Mouse (Mus musculus) large intestine, adult 2 months (tissue): ENCODE data around the gene Gmds. TPM values are rescaled to one million over a fixed set of nuclear protein-coding genes. Genes with fewer than 3 reads are reported as not detected.

Experiments
- DNase-seq: peaks from one replicate; pipeline ENCODE4 v3.0.0-alpha.2; 2012; ENCODE audit warnings: low read depth, low spot score
- WGBS: fragments of 180-500 bp; shearing (Covaris S2); methylation state at CpG from one replicate; pipeline ENCODE4 v1.1.7; 2018; 5-methylcytosine and 5-hydroxymethylcytosine counted together
- polyA plus RNA-seq: library from polyadenylated mRNA; depleted of rRNA; stranded (reverse); fragments of >200 nt; gene quantifications from 2 replicates; pipeline ENCODE4 v1.2.3, GENCODE M21; 2012; rRNA removed

The Gmds gene
- 270 and 273 TPM in 2 replicates for polyA plus RNA-seq

GRCm38 (mm10) chr13:32338513-32339365 lies at the start of gene Gmds:
Gene Gmds, minus strand, starts transcription at chr13:32338740.
- DNase-seq, result peak; percentile 90
- under 1% methylated on average over 55 of the region's 55 CpGs for WGBS

DNA sequence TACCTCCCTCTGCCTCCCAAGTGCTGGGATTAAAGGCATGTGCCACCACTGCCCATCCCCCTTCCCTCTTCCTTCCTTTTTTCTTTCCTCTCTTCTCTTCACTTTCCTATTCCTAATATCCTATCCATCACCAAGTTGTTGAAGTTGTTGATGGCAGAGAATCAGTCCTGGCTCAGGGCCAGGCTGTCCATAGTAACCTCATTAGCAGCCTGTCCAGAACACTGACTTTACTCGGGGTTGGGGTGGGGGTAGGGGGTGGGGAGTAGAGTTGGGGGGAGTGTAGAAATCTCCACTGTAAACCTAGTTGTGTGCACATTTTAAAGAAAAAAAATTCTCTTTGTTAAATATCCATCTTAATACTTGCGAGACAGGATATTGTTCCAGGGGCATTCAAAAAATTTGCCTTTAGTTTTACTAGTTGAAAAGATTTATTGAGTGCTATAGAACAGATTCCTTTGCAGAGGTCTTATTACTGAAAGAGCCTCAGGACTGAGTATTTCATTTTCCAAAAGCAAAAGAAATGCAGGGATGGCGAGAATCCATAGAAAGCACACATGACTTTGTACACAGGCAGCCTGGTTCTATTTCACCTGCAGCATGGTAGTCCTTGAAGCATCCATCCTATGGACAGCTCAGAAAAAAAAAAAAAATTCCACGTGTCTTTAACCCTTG lies 47.0 kb upstream of the Gmds start:
- DNase-seq, result no peak
- 49% methylated on average over 4 of the region's 4 CpGs for WGBS

- DNase-seq, result peak; percentile 68
- WGBS, result 24% methylated on average over 6 of the region's 6 CpGs
These were observed 43.9 kb upstream of the Gmds start for GRCm38 (mm10) chr13:32382227-32383010.

- no peak for DNase-seq
- WGBS, result 79% methylated on average over 1 of the region's 1 CpGs
These were observed 40.1 kb upstream of the Gmds start for GRCm38 (mm10) chr13:32378634-32379033.

- DNase-seq, result no peak
- 29% methylated on average over 2 of the region's 2 CpGs for WGBS
These were observed 34.0 kb upstream of the Gmds start for GRCm38 (mm10) chr13:32372531-32372883.

DNA sequence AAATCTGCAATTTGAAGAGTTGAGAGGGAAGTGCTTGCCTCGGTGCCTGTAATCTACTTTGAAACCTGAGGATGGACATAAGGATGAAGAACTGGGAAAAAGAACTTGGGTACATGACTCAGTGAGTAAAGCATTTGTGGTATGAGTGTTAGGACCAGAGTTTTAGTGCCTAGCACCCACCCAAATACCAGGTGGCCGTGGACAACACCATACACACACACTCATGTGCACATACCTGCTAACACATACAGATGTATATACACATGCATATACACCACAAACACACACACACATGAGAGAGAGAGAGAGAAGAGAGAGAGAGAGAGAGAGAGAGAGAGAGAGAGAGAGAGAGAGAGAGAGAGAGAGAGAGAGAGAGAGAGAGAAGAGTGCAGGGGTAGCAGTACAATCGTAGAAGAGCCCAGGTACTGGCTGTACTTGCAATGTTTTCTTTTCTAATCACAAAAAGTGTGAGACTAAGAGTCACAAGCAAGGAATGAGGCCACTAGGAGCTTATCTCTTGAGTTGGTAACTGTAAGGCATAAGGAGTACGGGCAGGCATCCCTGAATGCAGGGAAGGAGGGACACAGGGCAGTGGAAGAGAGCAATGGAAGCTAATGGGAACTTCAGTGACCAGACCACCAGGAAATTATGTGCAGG lies 33.5 kb upstream of the Gmds start:
- 40% methylated on average over 4 of the region's 4 CpGs for WGBS
- DNase-seq, result no peak

- WGBS, result 85% methylated on average over 7 of the region's 7 CpGs
- no peak for DNase-seq
These were observed 32.2 kb upstream of the Gmds start for GRCm38 (mm10) chr13:32370751-32371150.

DNA sequence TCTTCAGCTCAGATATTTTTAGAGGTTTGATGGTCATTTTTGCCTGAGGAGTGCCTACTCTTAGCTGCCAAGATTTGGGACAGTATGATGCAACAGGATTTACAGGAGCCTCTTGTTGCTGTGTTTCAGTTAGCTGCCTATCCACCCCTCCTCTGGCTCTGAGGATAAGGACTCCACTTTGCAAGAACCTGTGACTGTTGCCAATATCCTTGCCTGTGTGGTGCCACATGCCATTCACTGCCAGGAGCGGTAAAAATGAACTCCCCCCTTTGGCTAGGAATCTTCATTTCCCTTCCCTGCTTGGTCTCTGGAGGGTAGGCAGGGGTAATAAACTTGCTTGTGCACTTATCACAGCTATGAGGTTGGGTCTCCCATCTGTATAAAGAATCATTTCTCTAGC lies 31.6 kb upstream of the Gmds start:
- WGBS, result 83% methylated on average over 1 of the region's 1 CpGs
- no peak for DNase-seq

DNA sequence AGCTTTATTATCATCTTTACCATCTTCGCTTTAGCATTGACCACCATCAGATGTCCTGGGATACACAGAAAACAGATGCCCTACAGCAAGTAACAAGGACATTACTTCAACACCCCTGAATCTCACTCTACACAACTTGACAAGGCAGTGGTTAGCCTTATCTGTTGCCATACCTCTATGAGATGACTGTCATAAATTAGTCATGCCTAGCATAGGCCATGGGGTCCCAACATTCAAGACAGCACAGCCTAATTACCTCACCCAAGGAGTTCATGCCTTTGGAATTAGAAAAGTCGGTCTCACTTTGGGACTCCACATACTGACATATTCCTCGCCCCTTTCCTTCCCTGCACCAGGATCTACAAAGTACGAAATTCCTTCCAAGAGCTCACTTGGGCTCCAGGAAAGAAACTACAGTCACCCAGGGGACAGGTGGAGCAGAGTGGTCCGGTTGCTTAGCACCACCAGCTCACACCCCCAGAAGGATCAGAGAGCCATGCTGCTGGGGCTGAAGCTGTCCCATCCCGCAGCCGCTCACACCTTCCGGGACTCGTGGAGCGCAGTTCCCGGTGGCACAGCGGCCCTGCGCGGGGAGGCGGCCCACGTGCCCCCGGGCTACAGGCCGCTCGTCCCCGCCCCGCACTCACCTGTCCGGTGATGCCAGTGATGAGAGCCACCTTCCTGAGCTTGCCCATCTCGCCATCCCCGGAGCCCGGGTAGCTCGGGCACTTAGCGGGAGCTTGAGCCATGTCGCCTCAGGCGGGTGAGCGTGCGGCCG lies 616 bp downstream of the Gmds start:
- DNase-seq, result no peak
- 2% methylated on average over 32 of the region's 32 CpGs for WGBS

GRCm38 (mm10) chr13:32318309-32318708 lies 20.2 kb downstream of the Gmds start:
- peak; percentile 78 for DNase-seq
- 17% methylated on average over 4 of the region's 4 CpGs for WGBS

DNA sequence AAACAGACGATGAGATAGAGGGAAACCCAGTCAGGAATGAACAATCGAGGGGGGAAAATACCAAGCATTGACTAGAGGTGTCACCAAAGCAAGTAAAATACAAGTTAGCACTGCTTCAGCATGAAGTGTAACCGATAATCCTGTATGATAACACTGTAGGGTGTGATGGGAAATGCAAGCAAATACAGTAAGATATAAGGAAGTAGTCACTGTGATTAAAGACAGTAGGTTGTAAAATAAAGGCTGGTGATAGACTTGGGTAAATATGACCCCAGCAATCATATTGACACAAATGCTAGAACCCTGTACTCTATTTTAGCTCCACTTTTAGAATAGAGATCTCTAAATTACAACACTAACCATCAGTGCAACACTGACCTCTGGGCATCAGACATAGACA lies 21.2 kb downstream of the Gmds start:
- no peak for DNase-seq
- 36% methylated on average over 3 of the region's 3 CpGs for WGBS

GRCm38 (mm10) chr13:32312663-32313062 lies 25.9 kb downstream of the Gmds start:
- no peak for DNase-seq

DNA sequence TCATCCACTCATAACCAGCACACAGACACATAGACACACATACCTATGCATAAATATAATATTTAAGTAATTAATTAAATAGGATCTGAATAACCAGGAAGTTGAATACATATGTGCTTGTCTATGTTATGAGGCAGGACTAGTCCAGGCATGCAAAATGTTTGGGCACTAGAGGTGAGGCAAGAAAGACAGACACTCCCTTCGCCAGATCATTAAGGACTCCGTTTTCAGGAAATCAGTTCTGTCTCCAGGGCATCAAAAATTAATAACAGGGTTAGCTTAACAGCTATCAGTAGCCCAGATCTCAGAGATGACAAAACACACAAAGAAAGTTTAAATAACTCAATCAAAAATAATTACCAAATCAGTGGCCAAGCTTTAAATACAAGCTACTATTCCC lies 27.1 kb downstream of the Gmds start:
- 90% methylated on average over 2 of the region's 2 CpGs for WGBS
- no peak for DNase-seq

More at GRCm38 (mm10) chr13:32312663-32313062, 25.9 kb downstream of the Gmds start:
- 40% methylated on average over 3 of the region's 3 CpGs for WGBS

DNA sequence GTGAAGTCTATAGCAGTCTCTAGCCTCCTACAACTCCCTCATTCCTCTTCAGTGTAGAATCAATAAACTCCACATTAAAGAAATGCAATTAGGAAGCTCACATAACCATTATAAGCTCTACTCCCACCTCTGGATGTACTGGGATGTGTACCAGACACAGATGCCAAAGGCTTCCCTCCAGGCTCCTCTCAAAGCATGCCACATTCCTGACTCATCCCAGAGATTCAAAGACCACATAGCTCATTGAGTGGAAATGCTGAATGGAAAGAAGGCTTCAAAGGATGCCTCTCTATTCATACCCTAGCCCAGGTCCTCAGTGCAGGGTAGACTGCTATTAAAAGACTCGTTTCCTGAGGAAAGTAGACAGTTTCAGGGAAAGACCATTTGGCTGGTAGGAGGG lies 40.1 kb downstream of the Gmds start:
- DNase-seq, result no peak
- WGBS, result 63% methylated on average over 1 of the region's 1 CpGs

GRCm38 (mm10) chr13:32297398-32297797 lies 41.1 kb downstream of the Gmds start:
- WGBS, result 41% methylated on average over 5 of the region's 5 CpGs
- no peak for DNase-seq

DNA sequence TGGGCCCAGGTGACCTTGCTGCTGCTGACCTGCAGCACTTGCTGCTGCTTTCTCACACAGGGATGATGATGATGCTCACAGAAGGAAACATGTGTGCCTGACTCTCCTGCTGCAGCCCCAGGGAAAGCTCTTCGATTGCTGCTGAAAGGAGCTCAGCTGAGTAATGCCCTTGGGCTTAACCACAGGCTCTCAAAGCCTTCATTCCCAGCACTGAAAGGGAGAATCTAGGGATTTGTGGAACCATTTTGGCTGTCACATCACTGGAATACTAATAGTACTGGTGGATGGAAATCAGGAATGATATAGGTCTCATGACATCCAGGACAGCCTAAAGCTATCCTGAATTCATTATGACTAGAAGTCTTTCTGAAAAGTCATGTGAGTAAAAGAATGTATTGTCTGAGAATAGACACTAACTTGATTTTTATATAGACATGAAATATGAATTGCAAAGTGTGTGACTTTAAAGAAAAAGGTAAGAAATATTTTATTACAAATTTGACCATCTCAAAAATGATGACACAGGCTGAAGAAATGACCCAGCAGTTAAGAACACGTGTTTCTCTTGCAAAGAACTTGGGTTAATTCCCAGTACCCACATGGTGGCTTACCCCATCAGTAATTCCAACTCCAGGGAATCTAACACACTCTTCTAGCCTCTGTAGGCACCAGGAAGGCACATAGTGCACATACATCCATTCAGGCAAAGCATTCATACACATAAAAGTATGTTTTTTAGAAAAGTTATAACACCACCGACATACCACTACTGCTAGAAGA lies 43.9 kb downstream of the Gmds start:
- 65% methylated on average over 3 of the region's 3 CpGs for WGBS

DNA sequence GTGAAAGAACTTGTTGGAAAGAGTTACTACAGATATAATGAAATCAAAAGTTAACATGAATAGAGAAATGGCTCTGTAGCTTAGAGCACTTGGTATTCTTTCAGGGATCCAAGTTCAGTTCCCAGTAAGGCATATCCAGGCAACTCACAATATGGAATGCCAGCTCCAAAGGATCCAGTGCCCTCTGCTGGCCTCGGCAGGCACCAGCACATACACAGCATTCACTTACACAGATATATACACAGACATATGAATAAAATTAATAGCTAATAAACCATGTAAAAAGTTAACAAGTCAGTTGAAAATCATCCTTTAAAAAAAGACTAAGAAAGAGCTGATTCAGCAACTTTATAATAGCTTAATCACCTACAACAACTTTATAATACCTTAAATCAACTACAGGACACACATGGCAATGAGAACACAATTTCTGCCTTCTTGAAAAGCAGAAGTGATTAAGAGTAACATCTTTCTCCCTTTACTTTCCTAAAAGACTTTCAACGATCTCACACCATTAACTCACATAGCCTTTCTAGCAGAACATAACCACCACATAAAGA lies 65.5 kb downstream of the Gmds start:
- no peak for DNase-seq
- 90% methylated on average over 2 of the region's 2 CpGs for WGBS

More for the DNA sequence above, 43.9 kb downstream of the Gmds start:
- DNase-seq, result no peak

DNA sequence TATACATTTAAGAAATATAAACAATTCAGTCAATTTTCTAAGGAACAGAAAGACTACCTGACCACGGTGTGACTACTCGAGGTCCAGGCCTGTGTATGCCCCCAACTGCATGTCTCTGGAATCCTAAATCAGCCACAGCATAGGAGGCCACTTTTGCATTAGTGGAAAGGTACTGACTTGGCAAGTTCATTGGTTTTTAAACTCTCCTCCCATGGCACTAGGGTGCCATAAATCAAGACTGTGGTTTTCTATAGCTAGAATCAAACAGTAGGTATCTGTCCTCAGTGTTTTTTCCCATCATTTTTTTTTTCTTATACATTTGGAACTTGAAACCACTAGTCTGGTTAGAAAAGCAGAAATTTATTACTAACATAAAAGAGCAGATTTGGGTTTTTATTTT lies 68.8 kb downstream of the Gmds start:
- 54% methylated on average over 2 of the region's 2 CpGs for WGBS
- DNase-seq, result no peak
